Mouse (Mus musculus) thymus, adult 2 months (tissue): ENCODE data around the gene Stx5a.

Experiments
- CTCF ChIP-seq: fragments of 200-500 bp; IDR thresholded peaks from 2 replicates; pipeline ENCODE4 v1.5.1; 2012; ENCODE audit warnings: mild to moderate bottlenecking, control low read depth, low read length, moderate library complexity, borderline replicate concordance; ENCODE audit not compliant: control insufficient read depth, poor library complexity, insufficient read depth; ENCODE audit errors: extremely low read depth
- POLR2A ChIP-seq: fragments of 200-500 bp; IDR thresholded peaks from 2 replicates; pipeline ENCODE4 v1.6.1; 2012; ENCODE audit warnings: mild to moderate bottlenecking, low read length, control low read depth, moderate library complexity; ENCODE audit not compliant: control insufficient read depth, poor library complexity, insufficient read depth; ENCODE audit errors: extremely low read depth

GRCm38 (mm10) chr19:8757471-8757998 lies 16.3 kb downstream of the Stx5a start:
- no peak for TF ChIP-seq POLR2A
- TF ChIP-seq CTCF = no peak
